Mouse (Mus musculus) NIH3T3 (cell line): ENCODE data around the gene Eef1akmt3.
A peak's percentile ranks its signal among the peaks of the same experiment; 100 is the strongest.

Experiments
- DNase-seq: peaks from one replicate; pipeline ENCODE4 v3.0.0-alpha.2; 2012; ENCODE audit warnings: low read depth

Eef1akmt3 gene

GRCm38 (mm10) chr10:127050119-127050474 is 8.8 kb upstream of the Eef1akmt3 start:
- DNase-seq: no peak

DNA sequence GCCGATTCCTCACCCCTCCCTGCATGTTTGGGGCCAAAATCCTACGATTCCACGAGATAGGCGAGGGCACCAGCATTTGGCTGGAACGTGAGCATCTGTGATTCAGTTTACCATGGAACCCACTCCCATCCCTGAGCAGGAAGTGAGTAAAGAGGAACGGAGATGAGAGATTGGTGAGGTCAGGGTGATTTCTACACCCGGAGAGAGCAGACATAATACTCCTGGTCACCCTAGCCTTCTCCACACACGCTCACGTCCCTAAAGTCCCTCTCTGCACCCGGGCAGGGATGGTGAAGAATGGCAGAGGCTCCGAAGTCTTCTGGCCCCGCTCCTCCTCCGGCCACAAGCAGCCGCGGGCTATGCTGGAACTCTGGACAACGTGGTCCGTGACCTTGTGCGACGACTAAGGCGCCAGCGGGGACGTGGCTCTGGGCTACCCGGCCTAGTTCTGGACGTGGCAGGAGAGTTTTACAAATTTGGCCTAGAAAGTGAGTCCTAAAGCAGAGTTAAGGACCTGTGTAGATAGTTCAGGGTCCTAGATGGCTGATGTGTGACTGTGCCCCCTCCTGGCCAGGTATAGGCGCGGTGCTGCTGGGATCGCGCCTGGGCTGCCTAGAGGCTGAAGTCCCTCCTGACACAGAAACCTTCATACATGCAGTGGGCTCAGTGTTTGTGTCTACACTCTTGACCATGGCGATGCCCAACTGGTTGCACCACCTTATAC is 8.2 kb upstream of the Eef1akmt3 start:
- DNase-seq: no peak

- DNase-seq: no peak
Measured at GRCm38 (mm10) chr10:127048608-127049394, 7.5 kb upstream of the Eef1akmt3 start.

- no peak for DNase-seq
Measured at GRCm38 (mm10) chr10:127047954-127048353, 6.6 kb upstream of the Eef1akmt3 start, which contains the start of gene Cyp27b1. Gene Cyp27b1, plus strand, starts transcription at chr10:127048250.

DNA sequence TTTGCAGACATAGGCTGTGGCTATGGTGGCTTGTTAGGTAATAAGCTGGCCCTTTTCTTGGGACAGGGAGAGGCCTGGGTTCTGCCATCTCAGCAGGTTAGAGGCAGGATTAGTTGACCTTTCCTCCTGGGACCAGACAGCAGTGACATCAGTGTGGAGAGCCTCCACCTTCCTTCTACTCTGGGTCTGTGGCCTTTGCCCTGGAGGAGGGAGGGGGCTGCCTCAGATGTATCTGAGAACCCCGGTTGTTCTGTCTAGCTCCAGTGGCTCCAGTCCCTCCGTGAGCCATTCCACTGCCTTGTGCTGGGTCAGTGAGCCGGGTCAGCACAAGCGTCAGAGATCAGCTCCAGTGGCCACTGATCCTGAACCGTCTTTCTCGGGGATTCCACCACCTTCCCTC is 1.9 kb upstream of the Eef1akmt3 start:
- DNase-seq: no peak

DNA sequence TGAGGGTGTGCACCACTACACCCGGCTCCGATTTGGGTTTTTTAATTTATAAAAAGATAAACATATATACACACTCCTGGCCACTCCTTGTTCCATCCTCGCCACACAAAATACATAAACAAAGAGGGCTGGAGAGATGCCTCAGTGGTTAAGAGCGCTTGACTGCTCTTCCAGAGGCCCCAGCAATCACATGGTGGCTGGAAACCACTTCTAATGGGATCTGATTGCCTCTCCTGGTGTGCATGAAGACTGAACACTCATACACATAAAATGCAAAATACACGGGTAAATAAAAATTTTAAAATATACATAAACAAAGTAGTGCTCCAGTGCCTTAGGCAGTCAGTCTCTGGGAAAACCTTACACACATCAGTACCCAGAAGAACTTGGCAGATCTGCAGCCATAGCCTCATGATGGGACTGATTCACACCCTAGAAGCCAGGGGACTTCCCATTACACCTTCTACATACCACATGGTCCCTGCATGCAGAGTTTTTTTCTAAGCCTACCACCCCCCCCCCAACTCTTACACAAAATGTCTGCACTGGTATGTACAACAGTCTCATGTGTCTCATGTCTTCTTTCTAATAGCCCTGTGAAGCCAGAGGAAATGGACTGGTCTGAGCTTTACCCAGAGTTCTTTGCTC is 1.3 kb upstream of the Eef1akmt3 start:
- peak; percentile 71 for DNase-seq

GRCm38 (mm10) chr10:127041774-127042338 is 543 bp upstream of the Eef1akmt3 start:
- DNase-seq: peak; percentile 96

GRCm38 (mm10) chr10:127040569-127041214 is 621 bp downstream of the Eef1akmt3 start:
- peak; percentile 60 for DNase-seq

- DNase-seq: no peak
Measured at GRCm38 (mm10) chr10:127037641-127038040, 3.7 kb downstream of the Eef1akmt3 start.

- DNase-seq: no peak
Measured at GRCm38 (mm10) chr10:127036273-127036672, 5.0 kb downstream of the Eef1akmt3 start.

- no peak for DNase-seq
Measured at GRCm38 (mm10) chr10:127033301-127033741, 8.0 kb downstream of the Eef1akmt3 start.

DNA sequence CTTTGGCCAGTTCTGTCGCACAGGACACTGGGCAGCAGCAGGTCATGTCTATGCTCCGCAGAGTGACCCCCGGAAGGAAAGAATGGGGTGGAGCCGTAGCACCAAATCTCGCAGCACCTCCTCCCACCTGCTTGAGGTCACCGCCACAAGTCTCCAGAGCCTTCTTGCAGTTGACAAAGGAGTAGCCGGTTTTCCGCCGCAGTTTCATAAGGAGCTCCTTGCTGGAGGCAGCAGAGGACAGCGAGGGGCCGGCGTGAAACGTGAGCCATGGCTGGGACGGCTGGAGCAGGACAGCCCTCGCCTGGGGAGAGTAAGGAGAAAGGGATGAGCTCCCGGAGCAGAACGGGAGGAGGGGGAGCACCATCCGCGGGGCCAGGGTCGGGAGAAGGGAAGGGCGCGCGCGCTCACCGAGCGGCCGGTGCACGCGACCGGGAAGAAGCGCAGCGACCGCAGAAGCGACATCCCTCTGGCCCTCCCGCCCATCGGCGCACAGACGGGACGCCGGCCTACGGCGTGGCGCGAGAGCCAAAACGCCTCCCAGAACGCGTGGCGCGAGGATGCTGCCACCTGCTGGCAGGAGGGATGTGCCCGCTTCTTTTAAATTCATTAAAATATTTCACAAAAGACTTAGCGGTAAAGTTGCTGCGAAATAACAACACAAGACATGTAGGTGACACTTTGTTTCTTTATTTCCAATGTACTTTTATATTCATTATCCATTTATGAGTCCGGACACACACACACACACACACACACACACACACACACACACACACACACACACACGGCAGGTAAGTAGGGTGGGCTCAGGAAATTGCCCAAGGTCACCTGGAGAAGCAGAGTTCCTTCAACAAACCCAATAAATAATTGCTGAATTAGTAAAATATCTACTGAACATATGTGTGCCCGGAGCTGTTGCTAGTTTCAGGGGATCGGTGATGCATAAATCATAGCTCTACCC is 10.7 kb downstream of the Eef1akmt3 start, which contains the start of gene Tsfm:
TSS of gene Tsfm (minus strand) at position 505 of the 961 bp plus-strand sequence.
- peak; percentile 97 for DNase-seq

- DNase-seq: no peak
Measured at GRCm38 (mm10) chr10:127018422-127018821, 22.9 kb downstream of the Eef1akmt3 start.

GRCm38 (mm10) chr10:127017071-127017470 is 24.2 kb downstream of the Eef1akmt3 start:
- no peak for DNase-seq

- peak; percentile 57 for DNase-seq
Measured at GRCm38 (mm10) chr10:127016488-127016887, 24.8 kb downstream of the Eef1akmt3 start.

- DNase-seq: peak; percentile 53
Measured at GRCm38 (mm10) chr10:127003806-127004205, 37.5 kb downstream of the Eef1akmt3 start.

GRCm38 (mm10) chr10:127003334-127003733 is 38.0 kb downstream of the Eef1akmt3 start:
- DNase-seq: no peak

DNA sequence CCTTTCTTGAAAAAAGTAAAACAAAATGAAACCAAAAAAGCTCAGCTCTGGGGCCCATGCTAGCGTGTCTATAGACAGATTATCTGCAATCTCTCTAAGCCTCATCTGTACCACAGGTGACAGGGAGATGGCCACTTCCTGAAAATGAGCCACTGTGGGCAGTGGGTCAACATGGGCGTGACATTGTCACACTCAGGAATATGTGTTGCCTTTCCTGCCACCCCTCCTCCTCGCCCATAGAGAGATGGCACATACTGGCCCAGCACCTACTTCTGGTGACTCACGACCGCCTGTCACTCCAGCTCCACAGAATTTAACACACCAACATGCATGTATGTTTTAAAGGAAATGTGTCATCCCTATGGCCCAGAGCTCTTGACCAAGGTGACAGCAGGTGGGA is 38.5 kb downstream of the Eef1akmt3 start:
- no peak for DNase-seq

GRCm38 (mm10) chr10:127002056-127002455 is 39.3 kb downstream of the Eef1akmt3 start:
- no peak for DNase-seq

DNA sequence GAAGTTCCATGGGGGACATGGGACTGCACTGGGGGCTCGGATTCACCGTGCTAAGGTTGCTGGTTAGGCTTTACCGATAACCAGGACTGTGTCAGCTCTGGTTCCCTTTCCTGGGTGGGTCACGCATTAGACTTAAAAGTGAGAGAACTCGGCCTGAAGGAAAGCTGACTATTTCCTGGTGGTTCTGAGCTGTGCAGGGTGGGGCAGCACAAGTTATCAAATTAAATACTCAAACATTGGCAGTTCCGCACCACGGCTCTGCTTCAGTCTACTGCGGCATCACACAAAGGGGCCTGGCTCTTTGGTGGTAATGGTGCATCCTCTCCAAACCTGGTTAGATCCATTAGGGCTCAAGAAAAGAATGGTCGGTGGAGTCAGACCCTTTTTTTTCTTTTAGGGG is 40.0 kb downstream of the Eef1akmt3 start:
- DNase-seq: no peak

DNA sequence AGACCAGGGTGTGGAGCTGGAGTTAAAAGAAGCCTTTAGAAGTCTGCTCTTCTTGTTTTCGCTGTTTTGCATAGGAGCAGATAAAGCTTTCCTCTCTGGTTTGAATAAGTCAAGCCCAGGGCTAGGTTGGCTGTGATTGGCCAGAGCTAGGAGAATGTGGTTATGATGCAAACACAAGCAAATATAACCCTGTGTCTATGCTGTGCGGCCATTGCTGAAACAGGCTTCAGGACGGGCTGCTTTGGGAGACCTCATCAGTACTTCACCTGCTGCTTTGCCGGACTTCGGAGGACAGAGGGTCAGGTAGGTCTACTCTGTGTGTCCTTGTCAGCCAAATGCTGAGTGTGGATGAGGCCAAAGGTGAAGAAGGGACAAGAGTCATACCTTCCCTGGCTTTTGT is 40.8 kb downstream of the Eef1akmt3 start, which contains the start of gene Avil:
TSS of gene Avil (plus strand) at position 181 of the 400 bp plus-strand sequence.
- no peak for DNase-seq
